Mouse (Mus musculus): ENCODE data around the gene Pcdh15. TPM values are rescaled to one million over a fixed set of nuclear protein-coding genes. Genes with fewer than 3 reads are reported as not detected.

The Pcdh15 gene
- polyA plus RNA-seq, 1 experiment from 2014 or later: 0.66 TPM

DNA sequence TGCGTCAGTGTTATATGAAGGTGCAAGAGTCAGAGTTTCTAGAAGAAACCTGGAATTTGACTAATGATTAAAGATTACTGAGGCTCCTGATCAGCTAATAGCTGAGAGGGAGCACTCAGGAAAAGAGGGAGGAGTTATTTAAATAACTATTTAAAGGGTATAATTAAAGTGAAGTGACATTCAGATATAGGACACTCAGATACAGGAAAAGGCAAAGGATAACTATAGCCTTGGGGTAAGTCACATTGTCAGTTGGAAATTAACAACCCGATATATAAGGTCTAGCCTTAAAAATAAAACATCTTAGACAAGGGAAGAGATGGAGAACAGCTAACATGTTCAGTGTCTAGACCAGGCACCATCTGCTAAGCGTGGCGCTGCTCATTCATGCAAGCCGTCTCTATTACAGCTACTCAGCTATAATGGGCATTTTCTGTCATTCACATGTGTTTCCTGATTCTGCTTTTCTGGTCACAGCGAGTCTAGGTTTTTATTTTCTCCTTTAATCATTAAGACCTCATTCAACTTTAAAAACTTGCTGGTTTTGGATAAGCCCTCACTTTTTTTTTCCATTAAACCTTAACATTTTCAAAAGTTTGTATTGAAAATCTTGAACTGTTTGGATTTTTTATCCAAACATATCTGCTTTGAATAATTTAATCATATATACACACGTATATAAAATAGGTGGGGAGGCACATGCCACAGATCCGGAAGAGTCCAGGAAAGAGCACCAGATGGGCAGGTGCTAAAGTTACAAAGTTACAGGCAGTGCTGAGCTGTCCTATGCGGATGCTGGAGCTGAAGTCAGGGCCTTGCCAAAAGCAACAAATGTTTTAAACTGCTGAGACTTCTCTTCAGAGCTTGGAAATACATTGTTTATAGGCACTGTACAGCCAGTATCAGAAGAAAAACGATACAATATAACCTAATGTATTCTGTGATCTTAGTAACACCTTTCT is 1288.7 kb downstream of the Pcdh15 start:
- Histone ChIP-seq H3K4me3 (no peak overlapping the region), H3K36me3 (no peaks in the 10 kb centered on the region), H3K27ac (no peak overlapping the region), H3K4me2 (no peak overlapping the region), H3K9ac (no peak overlapping the region), H3K9me3 (replicated peaks) (no peaks in the 10 kb centered on the region), H3K4me1 (no peaks in the 10 kb centered on the region), H3K27me3 (replicated peaks) (no peaks in the 10 kb centered on the region)
- ATAC-seq: no peak
- 70% methylated on average over 10 of the region's 10 CpGs for WGBS (ENCODE audit: insufficient replicate concordance)

DNA sequence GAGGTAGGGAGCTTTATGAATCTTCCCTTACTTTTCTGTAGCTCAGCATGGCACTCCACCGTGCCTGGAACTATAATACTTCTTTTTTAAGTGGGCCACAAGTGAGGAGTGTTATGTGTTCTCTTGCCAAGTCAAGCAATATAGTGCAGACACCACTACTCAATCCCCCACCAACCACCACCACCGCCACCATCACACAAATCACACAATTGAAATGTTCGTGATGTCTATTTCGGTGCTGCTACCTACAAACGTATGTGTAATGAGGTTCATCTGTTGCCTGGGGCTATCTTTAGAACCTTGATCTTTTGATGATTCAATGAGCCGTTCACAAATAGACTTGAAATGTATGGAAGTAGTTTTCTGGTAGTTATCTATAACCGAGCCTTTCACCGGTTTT is 1304.0 kb downstream of the Pcdh15 start:
- Histone ChIP-seq H3K4me2 (no peak overlapping the region), H3K9ac (no peak overlapping the region), H3K27me3 (replicated peaks) (no peaks in the 10 kb centered on the region), H3K9me3 (replicated peaks) (no peaks in the 10 kb centered on the region), H3K27ac (no peak overlapping the region), H3K36me3 (no peaks in the 10 kb centered on the region), H3K4me3 (no peak overlapping the region), H3K4me1 (no peaks in the 10 kb centered on the region)
- WGBS (ENCODE audit: insufficient replicate concordance): 76% methylated on average over 8 of the region's 8 CpGs
- ATAC-seq: no peak

DNA sequence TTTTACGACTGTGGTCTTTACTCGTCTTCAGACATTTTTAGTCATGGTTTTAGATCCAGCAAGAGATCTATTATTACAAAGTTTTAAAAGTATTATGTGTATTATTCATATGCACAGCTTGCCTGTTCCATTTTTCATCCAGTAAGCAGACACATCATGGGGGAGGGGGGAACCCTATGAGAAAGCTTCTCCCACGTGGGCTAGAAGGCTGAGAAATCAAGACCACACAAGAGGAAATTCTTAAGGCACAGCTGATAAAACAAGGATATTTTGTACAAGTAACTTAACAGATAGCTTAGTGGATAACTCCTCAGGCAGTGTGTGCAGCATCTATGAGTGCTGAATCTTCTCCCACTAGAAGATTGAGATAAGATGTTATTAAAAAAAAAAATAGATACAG is 1314.9 kb downstream of the Pcdh15 start:
- Histone ChIP-seq H3K4me2 (no peak overlapping the region), H3K27ac (no peak overlapping the region), H3K4me3 (no peak overlapping the region), H3K36me3 (no peaks in the 10 kb centered on the region), H3K27me3 (replicated peaks) (no peaks in the 10 kb centered on the region), H3K9ac (no peak overlapping the region), H3K9me3 (replicated peaks) (no peaks in the 10 kb centered on the region), H3K4me1 (no peaks in the 10 kb centered on the region)
- no peak for ATAC-seq
- 64% methylated on average over 3 of the region's 3 CpGs for WGBS (ENCODE audit: insufficient replicate concordance)

DNA sequence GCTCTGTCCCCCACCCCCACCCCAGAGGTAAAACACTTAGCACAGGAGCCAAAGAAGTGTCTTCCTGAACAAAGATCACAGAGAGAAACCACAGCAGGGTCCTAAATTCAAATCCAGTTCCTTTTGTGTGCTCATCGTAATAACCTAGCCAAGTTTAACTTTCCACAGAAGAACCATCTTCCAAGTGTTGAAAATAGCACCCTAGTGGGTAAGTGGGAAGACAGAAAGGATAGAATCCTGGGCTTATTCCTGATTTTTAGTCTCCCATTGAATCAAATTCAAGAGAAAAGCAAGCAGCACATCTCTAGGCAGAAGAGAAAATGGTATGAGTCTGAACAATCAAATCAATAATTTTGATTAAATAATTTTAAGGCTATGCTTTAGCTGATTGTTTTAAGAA is 1315.8 kb downstream of the Pcdh15 start:
- no peaks in the 10 kb centered on the region for H3K36me3 ChIP-seq
- no peaks in the 10 kb centered on the region for H3K27me3 ChIP-seq (replicated peaks)
- H3K9me3 ChIP-seq (replicated peaks): no peaks in the 10 kb centered on the region
- 73% methylated on average over 1 of the region's 1 CpGs for WGBS (ENCODE audit: insufficient replicate concordance)
- no peak overlapping the region for H3K4me3 ChIP-seq
- no peak overlapping the region for H3K4me2 ChIP-seq
- H3K27ac ChIP-seq: no peak overlapping the region
- no peaks in the 10 kb centered on the region for H3K4me1 ChIP-seq
- ATAC-seq: no peak
- H3K9ac ChIP-seq: no peak overlapping the region

DNA sequence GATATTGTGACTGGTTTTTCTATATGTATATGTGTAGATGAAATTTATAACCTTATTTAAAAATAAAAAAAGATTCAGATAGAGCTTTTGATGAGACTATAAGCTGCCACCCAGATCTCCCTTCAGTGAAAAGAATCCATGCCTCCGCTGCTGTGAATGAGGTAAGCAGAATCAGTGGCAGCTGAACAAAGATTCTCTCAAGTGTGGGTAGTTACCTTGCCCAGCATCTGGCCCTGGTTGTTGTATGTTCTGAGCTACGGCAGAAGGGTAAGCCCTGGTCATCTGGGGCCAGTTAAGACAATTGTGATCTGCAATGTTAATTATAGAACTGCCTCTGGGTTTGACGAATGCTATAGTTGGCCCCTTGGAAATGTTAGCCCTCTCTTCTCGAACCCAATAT is 1316.2 kb downstream of the Pcdh15 start:
- ATAC-seq: no peak
- Histone ChIP-seq H3K27me3 (replicated peaks) (no peaks in the 10 kb centered on the region), H3K9me3 (replicated peaks) (no peaks in the 10 kb centered on the region), H3K4me3 (no peak overlapping the region), H3K27ac (no peak overlapping the region), H3K4me1 (no peaks in the 10 kb centered on the region), H3K4me2 (no peak overlapping the region), H3K36me3 (no peaks in the 10 kb centered on the region), H3K9ac (no peak overlapping the region)
- WGBS (ENCODE audit: insufficient replicate concordance): 66% methylated on average over 4 of the region's 4 CpGs

DNA sequence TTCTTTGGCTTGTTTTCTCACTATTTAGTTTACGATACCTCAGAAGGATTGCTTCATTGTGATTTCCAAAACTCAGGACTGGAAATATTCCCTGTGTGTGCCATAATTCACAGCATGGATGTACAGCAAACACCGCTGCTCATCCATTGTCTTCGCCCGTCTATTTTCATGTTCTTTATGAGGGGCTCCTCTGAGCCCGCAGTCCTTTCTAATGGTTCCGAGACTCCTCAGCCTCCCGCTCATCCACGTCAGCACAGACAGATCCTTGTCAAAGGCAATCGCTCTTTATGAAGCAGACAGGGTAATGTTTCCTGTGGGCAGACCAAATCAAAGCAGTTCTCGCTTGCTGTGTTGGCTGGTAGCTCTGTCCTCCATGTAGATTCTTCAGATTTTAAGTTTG is 1316.8 kb downstream of the Pcdh15 start:
- 77% methylated on average over 10 of the region's 10 CpGs for WGBS (ENCODE audit: insufficient replicate concordance)
- no peaks in the 10 kb centered on the region for H3K4me1 ChIP-seq
- no peak overlapping the region for H3K27ac ChIP-seq
- H3K4me3 ChIP-seq: no peak overlapping the region
- no peak overlapping the region for H3K4me2 ChIP-seq
- H3K36me3 ChIP-seq: no peaks in the 10 kb centered on the region
- no peak overlapping the region for H3K9ac ChIP-seq
- no peaks in the 10 kb centered on the region for H3K27me3 ChIP-seq (replicated peaks)
- no peak for ATAC-seq
- H3K9me3 ChIP-seq (replicated peaks): no peaks in the 10 kb centered on the region

DNA sequence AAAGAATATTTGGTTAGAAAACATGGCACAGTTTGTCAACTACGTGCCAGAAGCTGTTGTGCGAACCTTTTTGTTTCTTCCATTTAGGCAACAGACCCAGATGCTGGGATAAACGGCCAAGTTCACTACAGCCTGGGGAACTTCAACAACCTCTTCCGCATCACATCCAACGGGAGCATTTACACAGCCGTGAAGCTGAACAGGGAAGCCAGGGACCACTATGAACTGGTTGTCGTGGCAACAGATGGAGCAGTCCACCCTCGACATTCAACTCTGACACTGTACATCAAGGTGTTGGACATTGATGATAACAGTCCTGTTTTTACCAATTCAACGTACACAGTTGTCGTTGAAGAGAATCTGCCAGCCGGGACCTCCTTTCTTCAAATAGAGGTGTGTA is 1350.9 kb downstream of the Pcdh15 start:
- Histone ChIP-seq H3K4me1 (no peaks in the 10 kb centered on the region), H3K27me3 (replicated peaks) (no peaks in the 10 kb centered on the region), H3K9ac (no peak overlapping the region), H3K4me2 (no peak overlapping the region), H3K4me3 (no peak overlapping the region), H3K9me3 (replicated peaks) (no peaks in the 10 kb centered on the region), H3K36me3 (no peaks in the 10 kb centered on the region), H3K27ac (no peak overlapping the region)
- 76% methylated on average over 11 of the region's 11 CpGs for WGBS (ENCODE audit: insufficient replicate concordance)
- no peak for ATAC-seq

DNA sequence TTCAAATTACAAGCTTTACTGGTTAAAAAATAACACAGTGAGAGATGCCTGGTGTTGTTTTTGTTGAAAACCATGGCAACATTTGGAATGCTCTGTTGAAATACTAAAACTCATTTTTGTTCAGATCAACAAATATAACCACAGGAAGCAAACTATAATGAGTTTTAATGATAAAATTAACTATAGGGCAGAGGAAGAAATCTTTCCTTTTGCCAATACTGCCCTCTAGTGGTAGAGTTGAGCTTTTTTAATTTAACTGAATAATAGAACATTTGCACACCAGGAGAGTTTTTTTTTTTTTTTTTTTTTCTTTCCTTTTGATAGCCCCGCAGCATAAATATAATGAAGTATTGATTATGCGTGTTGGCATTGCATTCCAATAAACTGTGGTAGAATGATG is 1364.8 kb downstream of the Pcdh15 start:
- 27% methylated on average over 2 of the region's 2 CpGs for WGBS (ENCODE audit: insufficient replicate concordance)
- Histone ChIP-seq H3K4me3 (no peak overlapping the region), H3K9ac (no peak overlapping the region), H3K4me2 (no peak overlapping the region), H3K27ac (no peak overlapping the region), H3K36me3 (no peaks in the 10 kb centered on the region), H3K4me1 (no peaks in the 10 kb centered on the region), H3K27me3 (replicated peaks) (no peaks in the 10 kb centered on the region), H3K9me3 (replicated peaks) (no peaks in the 10 kb centered on the region)
- no peak for ATAC-seq

DNA sequence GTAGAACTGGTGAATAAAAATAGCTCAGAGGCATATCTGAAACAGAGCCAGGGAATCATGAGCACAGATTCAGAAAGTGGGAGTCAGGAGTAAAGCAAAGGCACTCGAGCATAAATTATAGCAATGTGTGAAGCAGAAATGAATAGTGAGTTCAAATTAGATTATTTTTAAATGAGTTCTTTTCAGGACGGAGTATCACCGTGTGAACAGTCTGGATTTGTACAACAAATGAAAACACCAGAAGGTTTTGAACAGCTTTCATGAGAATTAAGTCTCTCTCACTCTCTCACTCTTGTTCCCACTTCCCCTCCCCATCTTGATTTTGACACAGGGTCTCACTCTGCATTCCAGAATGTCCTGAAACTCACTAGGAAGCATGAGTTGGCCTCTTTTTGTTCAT is 1381.6 kb downstream of the Pcdh15 start:
- ATAC-seq: no peak

DNA sequence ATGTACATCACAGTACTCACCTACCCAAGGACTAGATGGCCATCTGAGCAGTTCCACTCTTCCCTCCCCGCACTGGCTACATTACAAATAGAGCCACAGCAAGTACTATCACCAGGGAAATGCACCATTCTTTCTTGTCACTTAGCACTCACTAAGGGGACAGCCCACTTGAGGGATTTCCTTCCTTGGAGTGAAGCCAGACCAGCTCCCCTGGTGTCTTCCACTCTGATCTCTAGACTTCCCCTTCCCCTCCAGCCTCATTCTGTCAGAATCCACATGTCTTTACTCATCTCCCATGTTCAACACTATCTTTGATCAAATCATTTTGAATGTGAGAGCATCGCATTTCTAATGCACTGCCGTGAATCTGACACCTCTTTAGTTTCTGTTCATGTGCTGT is 1413.2 kb downstream of the Pcdh15 start:
- no peak overlapping the region for H3K4me3 ChIP-seq
- H3K27ac ChIP-seq: no peak overlapping the region
- WGBS (ENCODE audit: insufficient replicate concordance): 61% methylated on average over 3 of the region's 3 CpGs
- no peak for ATAC-seq
- no peaks in the 10 kb centered on the region for H3K9me3 ChIP-seq (replicated peaks)
- H3K27me3 ChIP-seq (replicated peaks): no peaks in the 10 kb centered on the region
- H3K9ac ChIP-seq: no peak overlapping the region
- no peak overlapping the region for H3K4me2 ChIP-seq
- no peaks in the 10 kb centered on the region for H3K4me1 ChIP-seq
- no peaks in the 10 kb centered on the region for H3K36me3 ChIP-seq

More for the DNA sequence above, 1381.6 kb downstream of the Pcdh15 start:
- Histone ChIP-seq H3K4me1 (no peaks in the 10 kb centered on the region), H3K4me2 (no peak overlapping the region), H3K4me3 (no peak overlapping the region), H3K9me3 (replicated peaks) (0 out of 2 replicates have a peak, but pooled peaks cover 4% of the 10 kb centered on the region), H3K9ac (no peak overlapping the region), H3K27ac (no peak overlapping the region), H3K36me3 (no peaks in the 10 kb centered on the region), H3K27me3 (replicated peaks) (no peaks in the 10 kb centered on the region)
- WGBS (ENCODE audit: insufficient replicate concordance): 69% methylated on average over 3 of the region's 3 CpGs

DNA sequence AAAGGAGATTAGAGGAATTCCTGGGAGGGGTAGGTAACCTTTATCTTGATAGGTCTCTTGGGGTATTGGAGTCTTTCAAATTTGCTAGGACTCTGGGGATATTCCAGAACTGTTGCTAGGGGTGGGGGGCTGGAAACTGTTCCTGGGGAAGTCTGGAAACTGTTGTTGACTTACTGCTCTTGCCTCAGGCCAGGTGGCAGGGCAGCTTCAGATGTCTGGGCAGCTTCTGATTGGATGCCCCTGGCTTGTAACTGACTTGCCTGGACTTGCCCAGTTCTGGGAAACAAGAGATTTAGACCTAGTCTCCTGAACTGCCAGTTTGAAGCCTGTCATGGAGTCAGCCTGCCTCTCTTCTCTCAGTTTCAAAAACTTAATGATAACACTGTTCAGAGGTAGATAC is 1414.6 kb downstream of the Pcdh15 start:
- no peaks in the 10 kb centered on the region for H3K36me3 ChIP-seq
- H3K4me2 ChIP-seq: no peak overlapping the region
- no peak for ATAC-seq
- no peak overlapping the region for H3K9ac ChIP-seq
- H3K27ac ChIP-seq: no peak overlapping the region
- H3K27me3 ChIP-seq (replicated peaks): no peaks in the 10 kb centered on the region
- H3K4me3 ChIP-seq: no peak overlapping the region
- H3K9me3 ChIP-seq (replicated peaks): no peaks in the 10 kb centered on the region
- H3K4me1 ChIP-seq: no peaks in the 10 kb centered on the region

DNA sequence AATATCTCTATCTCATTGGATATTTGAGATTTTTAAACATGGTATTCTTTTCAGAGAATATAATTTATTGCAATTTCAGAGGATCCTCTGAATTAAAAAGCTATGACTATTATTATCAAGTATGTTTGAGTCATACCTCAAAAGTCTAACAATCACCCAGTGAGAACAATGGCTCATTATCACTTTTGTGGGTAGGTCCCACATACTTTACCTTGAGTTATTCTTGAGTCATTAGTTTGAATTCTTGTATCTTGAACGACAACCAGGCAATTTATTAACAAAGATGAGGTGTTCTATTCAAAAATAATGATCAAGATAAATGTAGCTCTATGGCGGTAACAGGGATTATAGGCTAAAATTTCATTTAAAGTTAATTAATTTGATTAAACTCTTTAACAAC is 1439.2 kb downstream of the Pcdh15 start:
- Histone ChIP-seq H3K4me3 (no peak overlapping the region), H3K4me1 (no peaks in the 10 kb centered on the region), H3K4me2 (no peak overlapping the region), H3K9me3 (replicated peaks) (no peaks in the 10 kb centered on the region), H3K27me3 (replicated peaks) (no peaks in the 10 kb centered on the region), H3K36me3 (no peaks in the 10 kb centered on the region), H3K27ac (no peak overlapping the region), H3K9ac (no peak overlapping the region)
- 54% methylated on average over 2 of the region's 2 CpGs for WGBS (ENCODE audit: insufficient replicate concordance)
- no peak for ATAC-seq

DNA sequence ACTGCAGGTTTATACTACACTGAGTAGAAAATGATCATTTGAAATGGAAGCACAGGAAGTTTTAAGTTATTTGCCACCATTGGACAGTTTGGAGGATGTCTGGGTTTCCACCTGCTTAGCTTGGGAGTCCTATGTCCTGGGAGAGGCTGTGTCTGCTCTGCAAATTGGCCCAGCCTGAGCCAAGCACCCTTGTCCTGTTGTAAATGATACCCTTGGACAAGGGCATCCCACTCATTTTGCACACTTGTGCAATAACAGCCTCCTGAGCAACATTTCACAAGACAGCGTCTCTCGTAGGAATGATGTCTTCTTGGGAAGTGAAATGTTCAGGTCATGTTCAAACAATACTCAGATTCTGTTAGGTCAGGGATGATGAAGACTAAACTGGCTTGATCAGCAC is 1456.2 kb downstream of the Pcdh15 start:
- no peak for ATAC-seq
- Histone ChIP-seq H3K9me3 (replicated peaks) (no peaks in the 10 kb centered on the region), H3K27ac (no peak overlapping the region), H3K9ac (no peak overlapping the region), H3K36me3 (no peaks in the 10 kb centered on the region), H3K4me1 (no peaks in the 10 kb centered on the region), H3K4me2 (no peak overlapping the region), H3K4me3 (no peak overlapping the region), H3K27me3 (replicated peaks) (no peaks in the 10 kb centered on the region)
- 62% methylated on average over 2 of the region's 2 CpGs for WGBS (ENCODE audit: insufficient replicate concordance)
